Mouse (Mus musculus) spleen, adult 2 months (tissue): ENCODE data around the gene Prkar2b.

Source experiments
- CTCF ChIP-seq: fragments of 200-500 bp; IDR thresholded peaks from 2 replicates; pipeline ENCODE4 v1.5.1; 2011; ENCODE audit warnings: mild to moderate bottlenecking, inconsistent platforms; ENCODE audit not compliant: insufficient read depth, insufficient read length, insufficient replicate concordance; ENCODE audit errors: extremely low read depth
- POLR2A ChIP-seq: fragments of 200-500 bp; IDR thresholded peaks from 2 replicates; pipeline ENCODE4 v1.6.1; 2011; ENCODE audit warnings: low read depth, low read length, inconsistent platforms

GRCm38 (mm10) chr12:32006391-32006929 lies 54.6 kb downstream of the Prkar2b start:
- no peak for TF ChIP-seq POLR2A
- TF ChIP-seq CTCF, result no peak
